Mouse (Mus musculus) C2C12 (cell line): Measurements from ENCODE around the gene Trh. TPM values are rescaled to one million over a fixed set of nuclear protein-coding genes. Genes with fewer than 3 reads are reported as not detected.

Source experiments
- H3K27me3 ChIP-seq: one replicate; pipeline ENCODE4 v1.6.1; 2011; ENCODE audit not compliant: control insufficient read depth, insufficient read depth, insufficient read length
- H3K36me3 ChIP-seq: one replicate; pipeline ENCODE4 v1.6.1; 2011; ENCODE audit not compliant: control insufficient read depth, insufficient read depth
- H3K4me3 ChIP-seq: one replicate; pipeline ENCODE4 v1.5.1; 2011; ENCODE audit warnings: mild to moderate bottlenecking, control low read depth; ENCODE audit not compliant: poor library complexity, insufficient read depth, severe bottlenecking
- H3K79me2 ChIP-seq: one replicate; pipeline ENCODE4 v1.6.1; 2011; ENCODE audit not compliant: control insufficient read depth, insufficient read depth
- H3K79me3 ChIP-seq: one replicate; pipeline ENCODE4 v1.6.1; 2011; ENCODE audit warnings: low read depth, control low read depth
- H3ac ChIP-seq: one replicate; pipeline ENCODE3; 2011; ENCODE audit warnings: low read depth; ENCODE audit not compliant: control insufficient read depth, insufficient read length
- CEBPB ChIP-seq: IDR thresholded peaks from one replicate; pipeline ENCODE4 v1.6.1; 2011; ENCODE audit warnings: low read depth, mild to moderate bottlenecking, control low read depth, moderate library complexity
- CTCF ChIP-seq: IDR thresholded peaks from one replicate; pipeline ENCODE4 v1.5.1; 2011; ENCODE audit not compliant: control insufficient read depth, insufficient read depth, insufficient read length
- FOSL1 ChIP-seq: IDR thresholded peaks from one replicate; pipeline ENCODE4 v1.8.0; 2011; ENCODE audit warnings: mild to moderate bottlenecking, low read length; ENCODE audit not compliant: poor library complexity, insufficient read depth, severe bottlenecking
- MAX ChIP-seq: IDR thresholded peaks from one replicate; pipeline ENCODE4 v1.6.1; 2011; ENCODE audit warnings: mild to moderate bottlenecking, control low read depth
- MYOD1 ChIP-seq: IDR thresholded peaks from one replicate; pipeline ENCODE4 v1.6.1; 2011; ENCODE audit warnings: low read depth; ENCODE audit not compliant: control insufficient read depth, insufficient read length
- MYOG ChIP-seq: IDR thresholded peaks from one replicate; pipeline ENCODE4 v1.6.1; 2011; ENCODE audit not compliant: control insufficient read depth, insufficient read length; ENCODE audit errors: extremely low read depth
- USF1 ChIP-seq: IDR thresholded peaks from one replicate; pipeline ENCODE4 v1.6.1; 2011; ENCODE audit warnings: low read depth, mild to moderate bottlenecking, control low read depth, moderate library complexity
- polyA plus RNA-seq: library from polyadenylated mRNA; unstranded; fragments of >200 nt; fragmentation: generic; extraction: Trizol; gene quantifications from one replicate; pipeline ENCODE4 v1.2.1, GENCODE M21; 2012; ENCODE audit warnings: missing spikeins

Gene Trh
- polyA plus RNA-seq, 1 experiment, result not detected

- no peaks in the 10 kb centered on the region for H3K79me2 ChIP-seq
- no peak for TF ChIP-seq CTCF
- no peak for TF ChIP-seq CEBPB
- no peak for TF ChIP-seq USF1
- TF ChIP-seq FOSL1, result no peak
- TF ChIP-seq MAX, result no peak
- no peak for TF ChIP-seq MYOD1
- no peak for TF ChIP-seq MYOG
- H3ac ChIP-seq, result no peak overlapping the region
- H3K27me3 ChIP-seq, result no peaks in the 10 kb centered on the region
- no peaks in the 10 kb centered on the region for H3K36me3 ChIP-seq
- H3K79me3 ChIP-seq, result no peaks in the 10 kb centered on the region
- no peak overlapping the region for H3K4me3 ChIP-seq
These were observed 8.9 kb upstream of the Trh start for GRCm38 (mm10) chr6:92253253-92253870.

DNA sequence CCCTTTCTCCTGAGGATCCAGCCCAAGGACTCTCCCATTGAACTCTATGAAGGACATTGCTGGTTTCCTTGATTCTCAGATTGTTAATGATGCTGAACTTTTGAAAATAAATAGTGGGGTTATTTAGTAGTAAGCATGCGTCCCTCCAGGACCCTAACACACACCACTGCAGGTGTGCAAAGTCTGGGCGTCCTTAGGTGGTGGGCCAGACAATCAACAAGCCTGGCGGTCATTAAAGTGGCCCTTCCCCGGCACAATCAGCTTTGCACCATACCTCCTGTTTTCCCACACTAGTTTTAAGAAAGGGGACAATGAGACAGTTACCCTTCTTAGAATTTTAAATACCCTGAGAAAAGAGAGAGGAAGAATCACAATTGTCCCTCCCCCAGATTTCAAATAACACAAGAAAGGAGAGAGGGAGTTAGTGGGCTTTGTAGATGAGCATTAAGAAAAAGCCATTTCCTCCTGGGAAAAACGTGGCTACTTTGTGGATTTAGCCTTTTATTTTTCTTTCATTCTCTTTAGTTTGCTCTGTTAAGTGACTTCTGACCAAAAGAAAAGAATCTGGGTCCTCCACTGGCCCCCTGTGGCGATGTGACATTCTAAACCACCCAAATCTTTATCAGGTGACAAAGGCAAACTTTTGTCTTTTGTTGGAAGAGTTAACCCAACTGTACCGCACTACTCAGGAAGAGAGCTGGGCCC lies 2.9 kb upstream of the Trh start:
- H3K4me3 ChIP-seq, result no peak overlapping the region
- no peaks in the 10 kb centered on the region for H3K36me3 ChIP-seq
- peaks cover 33% of the 10 kb centered on the region for H3K27me3 ChIP-seq
- no peaks in the 10 kb centered on the region for H3K79me2 ChIP-seq
- H3ac ChIP-seq, result no peak overlapping the region
- TF ChIP-seq MYOG, result no peak
- no peak for TF ChIP-seq USF1
- no peak for TF ChIP-seq MAX
- TF ChIP-seq FOSL1, result no peak
- no peak for TF ChIP-seq CTCF
- TF ChIP-seq MYOD1, result no peak
- TF ChIP-seq CEBPB, result no peak
- H3K79me3 ChIP-seq, result no peaks in the 10 kb centered on the region

GRCm38 (mm10) chr6:92246335-92246734 lies 1.9 kb upstream of the Trh start:
- Histone ChIP-seq H3K79me2 (no peaks in the 10 kb centered on the region), H3K4me3 (no peak overlapping the region), H3K36me3 (no peaks in the 10 kb centered on the region), H3K27me3 (peaks cover 33% of the 10 kb centered on the region), H3ac (no peak overlapping the region), H3K79me3 (no peaks in the 10 kb centered on the region)
- TF ChIP-seq MYOG (no peak), MAX (no peak), FOSL1 (no peak), CEBPB (no peak), CTCF (no peak)

GRCm38 (mm10) chr6:92241178-92241906 lies 3.1 kb downstream of the Trh start:
- H3K27me3 ChIP-seq, result peaks cover 32% of the 10 kb centered on the region
- H3K4me3 ChIP-seq, result no peak overlapping the region
- TF ChIP-seq USF1 (peak; percentile 88), MAX (no peak)
- no peaks in the 10 kb centered on the region for H3K36me3 ChIP-seq
- H3K79me2 ChIP-seq, result no peaks in the 10 kb centered on the region
- no peaks in the 10 kb centered on the region for H3K79me3 ChIP-seq
- H3ac ChIP-seq, result no peak overlapping the region

- no peaks in the 10 kb centered on the region for H3K79me2 ChIP-seq
- no peaks in the 10 kb centered on the region for H3K36me3 ChIP-seq
- H3K79me3 ChIP-seq, result no peaks in the 10 kb centered on the region
- TF ChIP-seq MAX, result no peak
- TF ChIP-seq MYOG, result no peak
- no peak for TF ChIP-seq CTCF
- TF ChIP-seq CEBPB, result no peak
- TF ChIP-seq FOSL1, result no peak
- no peak for TF ChIP-seq MYOD1
- TF ChIP-seq USF1, result no peak
- peaks cover 4% of the 10 kb centered on the region for H3K27me3 ChIP-seq
- no peak overlapping the region for H3K4me3 ChIP-seq
- no peak overlapping the region for H3ac ChIP-seq
These were observed 9.4 kb downstream of the Trh start for GRCm38 (mm10) chr6:92235036-92235435.

- no peaks in the 10 kb centered on the region for H3K36me3 ChIP-seq
- H3K4me3 ChIP-seq, result no peak overlapping the region
- H3ac ChIP-seq, result no peak overlapping the region
- TF ChIP-seq CTCF, result no peak
- no peak for TF ChIP-seq USF1
- no peak for TF ChIP-seq MYOD1
- no peak for TF ChIP-seq CEBPB
- TF ChIP-seq MYOG, result no peak
- TF ChIP-seq MAX, result no peak
- no peak for TF ChIP-seq FOSL1
- no peaks in the 10 kb centered on the region for H3K79me3 ChIP-seq
- no peaks in the 10 kb centered on the region for H3K79me2 ChIP-seq
- peaks cover 4% of the 10 kb centered on the region for H3K27me3 ChIP-seq
These were observed 12.7 kb downstream of the Trh start for GRCm38 (mm10) chr6:92231762-92232161.
